Mouse (Mus musculus): ENCODE measurements around the gene Gm9887.
A peak's percentile ranks its signal among the peaks of the same experiment; 100 is the strongest.
"Not testable (repeated sequence)": the region's sequence is repeated elsewhere in the genome, so short reads cannot be mapped to it uniquely, and the experiment has no call there.

Gene Gm9887

DNA sequence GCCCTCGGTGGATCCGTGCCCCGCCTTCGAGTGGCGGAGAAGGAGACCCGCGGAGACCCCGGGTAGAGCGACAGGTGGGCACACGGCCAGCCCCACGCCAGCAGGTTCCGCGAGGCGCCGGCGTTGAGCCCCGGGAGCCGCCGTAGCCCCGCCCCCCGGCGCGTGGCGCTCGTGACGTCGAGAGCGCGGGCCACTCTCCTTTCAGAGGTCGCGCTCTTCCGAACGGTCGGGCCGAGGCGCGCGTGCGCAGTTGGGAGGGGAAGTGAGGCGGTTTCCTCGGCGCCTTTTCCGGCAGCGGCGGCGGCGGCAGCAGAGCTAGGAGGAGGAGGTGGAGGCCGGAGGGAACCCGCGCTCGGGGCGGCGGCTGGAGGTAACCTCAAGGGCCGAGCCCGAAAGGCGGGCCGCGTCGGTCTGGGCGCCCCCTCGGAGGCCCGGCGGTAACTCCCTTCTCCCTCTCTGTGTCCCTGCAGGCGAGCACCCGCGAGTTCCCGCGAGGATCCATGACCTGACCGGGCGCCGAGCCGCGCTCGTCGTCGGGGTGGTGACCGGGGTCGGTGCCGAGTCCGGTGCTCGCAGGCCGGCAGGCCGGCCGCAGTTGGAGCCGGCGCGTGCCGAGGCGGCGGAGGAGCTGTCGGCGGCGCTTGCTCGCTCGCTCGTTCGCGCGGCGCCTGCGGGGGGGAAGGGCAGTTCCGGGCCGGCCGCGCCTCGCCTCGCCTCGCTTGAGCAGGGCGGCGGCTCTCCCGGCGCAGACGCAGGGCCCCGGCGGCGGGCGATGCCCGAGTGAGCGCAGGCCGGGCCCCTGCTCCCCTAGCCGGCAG is at the start of gene Gm9887, which contains the start of gene Arf6:
TSS of gene Gm9887 (minus strand) at position 605 of the 818 bp plus-strand sequence.
TSS of gene Arf6 (plus strand) at position 297 of the 818 bp plus-strand sequence.
- DNase-seq (ENCODE audit: low spot score) = peak; percentile 99

DNA sequence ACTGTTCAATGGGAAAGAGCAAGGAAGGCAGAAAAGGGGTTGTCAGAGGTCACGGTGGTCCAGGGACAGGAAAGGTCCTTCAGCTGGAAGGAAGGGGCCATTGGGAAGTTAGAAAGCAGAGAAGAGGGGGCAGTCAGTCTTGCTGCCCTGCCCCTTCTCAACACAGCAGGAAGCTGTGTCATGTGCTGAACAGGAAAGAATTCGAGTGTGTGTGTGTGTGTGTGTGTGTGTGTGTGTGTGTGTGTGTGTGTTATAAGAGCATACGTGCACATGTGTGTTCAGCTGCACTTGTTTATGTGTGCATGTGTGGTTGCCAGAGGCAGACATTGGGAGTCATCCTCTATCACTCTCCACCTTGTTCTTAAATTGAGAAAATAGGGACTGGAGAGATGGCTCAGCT is 48.5 kb upstream of the Gm9887 start:
- no peak for DNase-seq (ENCODE audit: low spot score)

DNA sequence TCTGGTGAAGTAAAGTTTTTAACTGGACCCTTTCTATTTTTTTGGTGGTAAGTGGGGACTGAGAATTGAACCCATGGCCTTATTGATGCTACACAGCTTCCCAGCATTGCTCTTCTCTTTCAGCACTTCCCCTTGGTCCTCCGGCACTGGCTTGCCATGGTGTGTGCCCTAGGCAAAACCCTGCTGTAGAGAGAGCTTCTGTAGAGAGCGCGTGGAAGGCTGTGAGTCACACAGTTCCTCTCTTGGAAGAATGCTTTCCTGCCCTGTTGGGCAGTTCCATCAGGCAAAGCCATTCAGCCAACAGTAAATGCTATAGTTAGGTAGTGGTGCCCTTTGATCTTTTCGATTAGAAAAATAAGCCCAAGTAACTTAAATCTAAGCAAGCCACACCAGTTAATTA is 47.3 kb upstream of the Gm9887 start:
- no peak for DNase-seq (ENCODE audit: low spot score)

DNA sequence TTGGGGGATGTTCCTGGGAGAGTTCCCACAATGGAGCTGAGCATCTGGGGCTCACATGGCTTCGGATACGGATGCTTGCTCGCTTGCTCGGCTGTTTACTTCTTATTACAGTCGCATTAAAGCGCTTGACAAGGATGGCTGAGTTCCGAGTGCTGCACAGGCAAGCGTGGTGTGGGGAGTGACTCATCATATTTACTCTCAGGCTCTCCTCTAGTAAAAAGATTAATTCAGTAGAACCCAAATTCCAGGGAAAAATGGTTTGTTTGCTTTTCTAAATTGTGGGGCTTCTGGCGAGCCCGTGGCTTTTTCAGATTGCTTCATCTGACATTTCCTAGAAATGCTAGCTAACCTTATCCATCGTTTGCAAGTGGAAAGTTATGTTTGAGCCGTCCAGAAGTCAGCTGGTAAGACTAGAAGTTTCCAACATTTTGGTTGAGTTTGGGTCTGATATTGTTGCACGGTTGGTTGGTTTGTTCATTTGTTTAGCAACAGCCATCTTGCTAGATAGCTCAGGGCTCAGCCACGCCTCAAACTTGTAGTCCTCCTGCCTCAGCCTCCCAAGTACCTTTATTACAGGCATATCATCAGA is 46.9 kb upstream of the Gm9887 start:
- DNase-seq (ENCODE audit: low spot score) = peak; percentile 41

DNA sequence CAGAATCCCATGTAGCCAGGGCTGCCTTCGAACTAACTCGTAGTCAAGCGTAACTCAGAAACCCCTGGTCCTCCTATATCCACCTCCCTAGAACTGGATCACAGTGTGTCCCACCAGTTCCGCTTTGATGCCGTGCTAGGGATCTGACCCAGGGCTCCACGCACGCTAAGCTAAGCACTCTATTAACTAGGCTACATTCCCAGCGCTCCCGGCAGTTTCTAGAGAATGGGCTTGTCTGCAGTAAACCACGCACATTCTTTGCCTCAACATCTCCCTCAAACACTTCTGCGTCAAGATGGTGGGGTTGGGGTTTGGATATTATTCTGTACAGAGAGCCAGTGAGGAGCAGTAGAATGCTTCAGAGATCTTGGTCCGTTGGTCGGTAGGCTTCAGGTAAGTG is 46.3 kb upstream of the Gm9887 start:
- no peak for DNase-seq (ENCODE audit: low spot score)

DNA sequence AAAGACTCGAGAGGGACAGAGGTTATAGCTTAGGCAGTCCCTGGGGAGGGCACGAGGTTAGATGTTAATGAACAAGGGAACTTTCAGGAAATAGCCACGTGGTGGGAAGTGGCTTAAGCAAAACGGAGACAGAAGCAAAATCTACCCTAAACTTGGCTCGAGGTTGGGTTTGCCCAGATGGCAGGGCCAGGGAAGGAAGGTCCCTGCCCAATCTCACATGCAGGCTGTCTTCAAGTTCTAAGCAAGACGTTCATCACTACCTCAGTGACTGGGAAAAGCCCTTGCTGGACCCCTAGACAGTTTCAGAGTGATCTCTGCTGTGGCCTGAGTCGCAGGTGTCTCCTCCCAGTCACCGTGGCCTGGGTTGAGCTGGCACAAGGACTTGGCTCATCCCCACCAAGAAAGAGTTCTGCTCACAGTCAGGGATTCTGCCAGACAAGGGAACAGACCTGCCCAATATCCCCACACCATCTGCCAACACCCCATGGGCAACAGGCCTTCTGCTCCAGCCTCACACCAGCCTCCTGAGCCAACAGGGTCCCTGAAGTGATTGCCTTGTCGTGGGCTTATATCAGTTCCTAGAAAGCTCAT is 45.5 kb upstream of the Gm9887 start:
- no peak for DNase-seq (ENCODE audit: low spot score)

DNA sequence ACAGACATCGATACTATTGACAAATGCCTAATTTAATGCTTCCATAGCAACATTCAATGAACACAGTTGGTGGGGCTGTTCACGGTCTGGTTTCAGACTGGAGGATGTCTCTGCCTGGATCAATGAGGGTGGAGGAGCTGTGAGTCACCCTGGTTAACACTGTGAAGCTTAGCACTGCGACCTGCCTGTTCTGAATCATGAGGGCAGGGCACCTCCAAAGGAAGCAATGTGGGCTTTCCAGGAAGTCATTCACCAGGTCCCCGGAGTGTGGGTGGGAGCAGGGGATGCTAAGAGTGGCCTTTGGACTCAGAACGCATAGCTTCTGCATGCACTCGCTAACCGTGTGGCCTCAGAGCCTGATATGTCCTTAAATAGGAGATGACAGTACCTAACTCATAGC is 44.5 kb upstream of the Gm9887 start:
- DNase-seq (ENCODE audit: low spot score) = peak; percentile 41

DNA sequence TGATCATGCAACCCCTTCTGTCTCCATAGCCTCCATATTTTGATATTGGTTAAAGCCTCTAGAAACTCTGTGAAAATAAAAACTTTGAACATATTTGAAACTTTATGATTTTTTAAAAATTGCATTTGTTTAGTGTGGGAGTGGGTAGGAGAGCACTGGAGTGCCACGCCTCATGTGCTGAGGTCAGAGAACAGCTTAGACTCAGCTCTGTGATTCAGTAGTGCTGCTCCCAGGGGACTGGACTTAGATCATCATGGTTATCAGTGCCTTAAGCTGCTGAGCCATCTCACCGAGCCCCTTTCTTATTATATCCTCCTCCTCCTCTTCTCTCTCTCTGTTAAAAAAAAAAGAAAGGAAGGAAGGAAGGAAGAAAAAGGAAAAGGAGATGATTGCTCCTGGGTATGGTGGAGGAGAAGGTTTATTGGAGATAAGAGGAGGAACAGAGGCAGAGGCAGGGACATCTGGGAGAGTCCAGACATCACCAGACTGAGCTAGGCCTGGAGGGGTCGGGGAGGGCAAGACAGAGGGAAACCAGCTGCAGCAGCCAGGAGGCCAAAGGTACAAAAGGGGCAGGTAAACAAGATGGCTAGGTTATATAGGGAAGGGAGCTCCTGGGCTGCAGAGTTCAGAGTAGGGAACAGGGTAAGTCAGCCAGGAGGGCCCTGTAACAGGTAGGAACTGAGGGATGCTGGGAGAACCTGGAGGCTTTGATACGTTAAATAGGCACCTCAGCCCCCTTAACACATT is 42.7 kb upstream of the Gm9887 start:
- peak; percentile 60 for DNase-seq (ENCODE audit: low spot score)

DNA sequence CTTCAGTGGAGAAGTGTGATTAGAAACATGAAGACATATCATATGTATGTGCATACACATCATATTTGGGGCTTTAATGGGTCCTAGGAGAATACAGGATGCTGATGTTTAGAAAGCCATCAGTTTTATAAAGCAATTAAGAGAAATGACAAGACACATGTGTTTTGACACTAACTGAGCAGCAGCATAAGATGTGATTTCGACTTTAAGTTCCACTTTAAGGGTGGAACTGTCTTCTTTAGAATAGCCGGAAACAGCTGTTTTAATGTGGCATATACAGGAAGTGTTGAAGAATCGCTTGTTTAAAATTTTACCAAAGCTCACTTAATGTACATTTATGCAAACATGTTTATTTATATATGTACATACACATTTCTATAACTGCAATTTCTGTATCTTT is 41.0 kb upstream of the Gm9887 start:
- no peak for DNase-seq (ENCODE audit: low spot score)

DNA sequence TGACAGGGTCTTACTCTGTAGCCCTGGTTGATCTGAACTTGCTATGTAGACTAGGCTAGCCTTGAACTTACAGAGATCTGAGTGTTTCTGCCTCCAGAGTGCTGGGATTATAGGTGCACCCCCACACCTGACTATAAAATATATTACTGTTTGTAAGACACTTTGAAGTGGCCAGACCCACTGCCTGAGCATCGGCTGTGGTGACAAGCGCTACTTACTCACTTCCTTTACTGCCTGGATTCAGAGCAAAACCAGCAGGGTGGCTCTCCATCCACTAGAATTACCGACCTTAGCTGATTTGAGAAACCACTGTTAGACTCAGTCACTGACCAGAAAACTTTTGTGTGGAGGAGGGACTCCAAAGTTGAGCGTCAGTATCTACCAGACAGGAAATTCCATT is 39.7 kb upstream of the Gm9887 start:
- DNase-seq (ENCODE audit: low spot score) = no peak

DNA sequence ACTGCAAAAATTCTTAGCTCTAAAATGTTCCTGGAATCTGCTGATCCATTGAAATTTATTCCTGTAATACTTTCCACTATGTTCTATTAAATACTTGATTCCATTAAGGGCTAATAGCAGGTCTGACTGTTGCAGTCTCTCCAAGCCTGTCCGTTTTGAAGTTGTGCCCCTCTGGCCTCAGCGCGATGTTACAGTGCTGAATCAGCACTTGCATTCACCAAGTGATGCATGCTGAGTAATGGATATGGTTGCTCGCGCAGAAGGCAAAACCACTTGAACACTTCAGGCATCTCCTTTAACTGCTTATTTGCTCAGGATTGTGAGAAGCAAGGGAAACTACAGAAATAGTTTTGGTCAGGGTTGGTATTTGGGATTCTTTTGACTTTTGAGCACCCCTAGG is 38.5 kb upstream of the Gm9887 start:
- DNase-seq (ENCODE audit: low spot score) = no peak

DNA sequence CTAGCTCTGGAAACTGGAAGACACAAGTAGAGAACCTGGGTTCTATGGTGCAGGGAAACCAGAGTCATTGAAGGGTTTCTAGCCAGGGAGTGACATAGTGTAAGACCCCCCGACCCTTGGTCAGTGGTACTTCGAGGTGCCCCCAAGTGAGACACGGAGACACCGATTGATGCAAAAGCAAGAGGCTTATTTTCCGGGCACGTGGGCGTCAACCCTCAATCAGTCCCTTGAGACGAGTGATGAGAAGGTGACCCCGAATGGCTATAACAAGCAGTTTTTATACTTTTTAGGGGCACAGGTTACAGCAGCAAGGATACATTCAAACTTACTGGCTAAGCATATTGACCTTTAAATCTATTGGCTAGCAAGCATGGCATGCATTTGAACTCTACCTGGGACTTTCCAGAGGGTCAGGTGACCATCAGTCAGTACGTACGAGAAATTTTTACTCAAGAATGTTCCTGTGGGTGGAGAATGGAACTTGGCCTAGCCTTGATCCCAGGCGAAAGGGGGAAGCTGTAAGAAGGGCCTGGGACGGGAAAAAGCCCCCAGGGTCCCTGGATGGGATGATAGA is 30.4 kb upstream of the Gm9887 start:
- no peak for DNase-seq (ENCODE audit: low spot score)

DNA sequence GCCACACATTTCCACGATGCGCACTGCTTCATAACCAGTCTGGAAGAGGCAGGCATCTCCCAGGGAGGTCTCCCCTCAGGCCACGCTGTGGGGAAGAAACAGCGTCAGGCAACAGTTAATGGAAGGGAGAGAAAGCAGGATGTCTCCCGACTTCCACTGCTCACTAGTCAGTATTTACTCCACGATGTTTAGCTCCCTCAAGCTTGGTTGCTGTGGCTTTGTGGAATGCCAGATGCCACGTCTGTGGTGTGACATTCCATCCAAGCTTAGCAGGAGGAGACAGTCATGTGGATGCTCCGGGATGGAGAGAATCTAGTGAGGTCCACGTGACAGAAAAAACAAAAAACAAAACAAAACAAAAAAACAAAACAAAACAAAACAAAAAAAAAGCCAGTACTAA is 29.8 kb upstream of the Gm9887 start:
- no peak for DNase-seq (ENCODE audit: low spot score)

DNA sequence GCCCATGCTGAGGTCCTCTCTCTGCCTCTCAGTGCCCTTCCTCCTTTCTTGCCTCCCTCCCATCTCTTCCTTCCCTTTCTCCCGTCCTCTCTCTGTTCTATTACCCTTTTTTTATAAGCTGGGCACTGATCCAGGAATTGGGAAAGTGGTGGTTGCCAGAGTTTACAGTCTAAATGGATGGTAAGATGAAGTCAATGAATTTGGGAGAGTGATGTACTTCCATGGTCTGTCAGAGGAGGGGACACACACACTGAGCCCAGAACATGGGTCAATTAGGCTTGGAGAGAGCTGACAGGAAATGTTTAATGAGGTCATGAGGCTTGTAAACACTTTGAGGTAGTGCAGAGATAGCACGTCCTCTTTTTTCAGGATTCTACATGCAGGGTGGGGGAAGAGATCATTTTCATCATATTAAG is 28.6 kb upstream of the Gm9887 start:
- DNase-seq (ENCODE audit: low spot score) = peak; percentile 26

DNA sequence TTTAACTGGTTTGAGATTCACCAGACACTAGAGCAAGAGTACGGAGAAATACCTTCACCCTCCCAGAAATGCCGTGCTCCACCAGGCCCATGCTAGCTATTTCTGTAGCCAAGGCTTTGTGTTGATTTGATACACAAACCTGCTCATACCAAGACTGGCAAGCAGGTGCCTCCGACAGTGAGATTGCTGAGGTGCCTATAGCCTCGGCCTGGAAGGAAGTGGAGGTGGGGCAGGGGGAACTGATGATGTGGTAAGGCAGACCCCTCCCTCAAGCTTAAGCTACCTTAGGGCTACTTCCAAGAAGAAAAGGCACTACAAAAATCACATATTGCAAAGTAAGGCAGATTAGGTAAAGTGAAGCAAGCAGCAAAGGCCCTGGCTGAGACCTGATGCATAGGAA is 28.1 kb upstream of the Gm9887 start:
- no peak for DNase-seq (ENCODE audit: low spot score)

DNA sequence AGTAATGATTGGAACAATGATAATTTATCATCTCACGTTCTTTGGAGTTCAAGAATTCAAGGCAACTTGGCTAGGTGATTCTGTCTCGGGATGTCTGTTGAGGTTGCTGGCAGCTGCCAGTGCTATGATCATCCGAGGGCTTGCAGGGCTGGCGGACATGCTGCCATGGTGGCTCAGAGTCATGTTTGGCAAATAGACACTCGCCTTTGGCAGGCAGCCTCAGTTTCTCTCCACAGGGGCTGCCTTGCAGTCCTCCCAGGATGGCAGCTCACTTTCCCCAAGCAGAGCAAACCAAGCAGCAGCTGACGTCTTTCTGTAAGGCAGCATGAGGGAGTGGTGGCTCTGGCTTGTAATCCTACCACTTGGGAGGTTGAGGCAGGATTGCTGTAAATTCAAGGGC is 22.2 kb upstream of the Gm9887 start:
- no peak for DNase-seq (ENCODE audit: low spot score)

DNA sequence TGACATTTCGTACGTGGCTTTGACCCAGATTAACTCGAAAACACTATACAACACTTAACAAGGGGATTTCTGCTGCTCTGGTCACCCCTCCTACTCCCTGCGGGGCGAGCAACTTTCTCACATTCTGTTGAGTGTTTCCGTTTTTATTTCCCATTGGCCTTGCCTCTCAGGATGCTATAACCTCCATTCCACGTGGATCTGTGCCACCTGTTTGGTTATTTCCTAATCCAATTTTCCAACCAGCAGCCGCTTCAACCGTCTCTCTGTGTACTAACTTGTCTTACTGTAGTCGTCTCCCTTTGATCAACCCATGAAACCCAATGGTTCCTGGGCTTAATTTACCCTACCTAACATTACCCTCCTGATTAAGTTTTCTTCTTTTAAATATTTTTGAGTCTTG is 20.8 kb upstream of the Gm9887 start:
- no peak for DNase-seq (ENCODE audit: low spot score)

DNA sequence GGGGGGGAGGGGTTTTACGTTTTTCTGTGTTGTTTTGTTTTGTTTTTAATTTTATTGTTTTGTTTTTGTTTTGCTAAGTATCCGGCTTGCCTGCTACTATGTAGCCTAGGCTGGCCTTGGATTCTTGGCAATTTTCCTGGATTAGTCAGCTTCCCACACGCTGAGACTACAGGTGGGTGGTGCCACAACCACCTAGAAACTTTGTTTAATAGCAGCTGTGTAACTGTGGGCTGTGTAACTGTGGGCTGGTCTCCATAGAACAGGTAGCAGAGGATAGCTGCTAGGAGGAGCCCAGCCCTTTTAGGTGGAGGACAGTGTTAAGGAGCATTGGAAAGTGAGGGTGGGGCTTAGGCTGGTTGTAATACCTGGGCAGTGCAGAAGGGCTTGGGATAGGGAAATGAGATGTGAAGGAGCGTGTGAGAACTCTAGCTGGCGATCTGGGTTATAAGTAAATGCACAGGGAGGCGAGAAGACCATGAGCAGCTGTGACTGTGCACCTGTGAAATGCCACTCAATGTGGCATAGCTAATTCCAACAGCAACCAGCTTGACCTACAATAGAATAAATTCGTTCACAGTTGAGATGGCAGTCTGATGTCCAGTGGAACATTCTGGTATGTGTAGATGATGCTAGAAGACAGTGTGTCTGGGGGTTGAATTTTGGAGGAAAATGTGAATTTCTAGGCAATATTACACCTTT is 17.9 kb upstream of the Gm9887 start:
- no peak for DNase-seq (ENCODE audit: low spot score)

DNA sequence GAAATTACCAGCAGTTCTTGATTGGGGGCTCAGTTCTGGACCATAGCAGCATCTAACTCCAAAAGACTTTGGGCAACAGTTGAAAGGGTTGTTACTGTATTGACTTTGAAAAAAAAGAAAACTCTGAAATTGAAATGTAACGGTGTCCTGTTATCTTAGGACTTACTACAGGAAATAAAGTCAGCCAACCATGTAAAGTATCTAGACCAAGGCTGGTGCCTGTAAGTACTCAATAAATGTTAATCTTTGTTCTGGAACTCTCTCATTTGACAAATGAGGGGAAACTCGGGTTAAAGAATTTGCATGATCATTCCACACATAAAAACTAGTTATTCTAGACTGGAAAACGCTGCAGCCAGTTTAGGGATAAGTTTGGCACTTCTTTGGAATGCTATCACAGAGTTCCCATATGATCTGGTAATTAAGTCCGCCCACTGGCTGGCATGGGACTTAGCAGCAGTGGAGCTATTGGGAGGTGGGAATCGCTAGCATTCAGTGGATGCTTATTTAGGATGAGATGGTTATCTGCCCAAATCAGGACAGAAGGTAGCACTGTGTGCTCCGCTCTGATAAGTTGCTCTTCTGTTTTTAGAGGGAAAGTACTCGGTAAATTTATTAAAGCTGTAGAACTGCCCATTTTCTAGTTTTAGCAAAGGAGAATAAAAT is 17.1 kb upstream of the Gm9887 start:
- no peak for DNase-seq (ENCODE audit: low spot score)

DNA sequence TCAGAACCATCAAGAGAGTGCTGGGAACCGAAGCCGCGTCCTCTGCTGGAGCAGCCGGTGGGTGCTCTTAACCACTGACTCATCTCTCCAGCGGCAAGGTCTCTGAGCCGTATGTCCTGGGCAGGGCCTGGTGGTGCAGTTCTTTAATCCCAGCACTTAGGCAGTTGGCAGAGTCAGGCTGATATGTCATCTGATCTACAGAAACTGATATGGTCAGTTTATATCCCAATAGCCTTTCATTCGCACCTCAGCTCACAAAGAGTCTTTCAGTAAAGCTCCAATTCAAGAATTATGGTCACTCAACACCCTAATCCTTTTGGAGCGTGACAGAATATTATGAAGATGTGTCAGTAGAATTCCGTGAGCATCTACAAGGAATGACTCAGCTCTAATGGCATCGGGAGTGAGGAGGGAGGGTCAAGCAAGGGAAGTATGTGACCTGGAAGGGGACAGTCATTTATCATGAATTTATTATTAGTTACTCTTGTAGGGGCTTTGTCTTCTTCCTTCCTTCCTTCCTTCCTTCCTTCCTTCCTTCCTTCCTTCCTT is 16.1 kb upstream of the Gm9887 start:
- DNase-seq (ENCODE audit: low spot score) = peak; percentile 30

DNA sequence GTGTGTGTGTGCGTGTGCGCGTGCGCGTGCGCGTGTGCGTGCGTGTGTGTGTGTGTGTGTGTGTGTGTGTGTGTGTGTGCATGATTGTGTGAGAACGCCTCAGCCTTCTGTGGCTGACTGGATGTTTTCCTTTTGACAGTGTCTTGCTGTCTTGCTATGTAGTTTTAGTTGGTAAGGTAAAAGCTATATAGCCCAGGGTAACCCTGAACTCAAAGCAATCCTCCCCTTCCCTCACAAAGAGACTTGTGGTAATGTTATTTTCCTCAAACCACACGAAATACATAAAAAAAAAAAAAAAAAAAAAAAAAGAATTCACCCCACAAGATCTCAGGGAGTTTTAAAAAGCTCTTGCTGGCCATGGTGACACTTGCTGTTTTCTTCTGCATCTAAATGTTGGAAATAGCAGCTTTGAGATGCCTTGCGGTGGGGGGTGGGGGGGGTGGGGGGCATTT is 14.0 kb upstream of the Gm9887 start:
- not testable (repeated sequence) for DNase-seq (ENCODE audit: low spot score)

Data from MN1 (cell line).